Mouse (Mus musculus): ENCODE measurements around the gene Htr6.

- TF ChIP-seq POLR2A (IDR thresholded peaks at IDR 0.05; ENCODE audit: control insufficient read depth, low read depth, low read length): no peak
- no peak for TF ChIP-seq CTCF (IDR thresholded peaks at IDR 0.05; ENCODE audit: control insufficient read depth, insufficient read depth, insufficient replicate concordance, low read depth, low read length)
Measured at GRCm38 (mm10) chr4:139085337-139085736, 10.0 kb upstream of the Htr6 start.

All from testis, adult 2 months (tissue).